Mouse (Mus musculus) limb, embryonic 11.5 days (tissue): ENCODE results near the gene Eif2b3. TPM values are rescaled to one million over a fixed set of nuclear protein-coding genes. Genes with fewer than 3 reads are reported as not detected.

Source experiments
- ATAC-seq: fragments of 200-750 bp; cut with Nextera tagmentation; 2 replicates; pipeline ENCODE4 v1.8.0; 2017; ENCODE audit warnings: low read depth; ENCODE audit not compliant: insufficient number of reproducible peaks, low FRiP score, low TSS enrichment
- DNase-seq: peaks from one replicate; pipeline ENCODE4 v3.0.0-alpha.2; 2015; ENCODE audit warnings: low spot score
- H3K27ac ChIP-seq: fragments of 300-500 bp; sonication (generic); replicated peaks from 2 replicates; pipeline ENCODE4 v1.5.1; 2014; ENCODE audit warnings: low read depth, mild to moderate bottlenecking, low read length
- H3K27me3 ChIP-seq: fragments of 300-500 bp; sonication (generic); 2 replicates; pipeline ENCODE4 v1.6.1; 2014; ENCODE audit warnings: mild to moderate bottlenecking, low read length, mixed read lengths; ENCODE audit not compliant: control insufficient read depth, insufficient read depth
- H3K36me3 ChIP-seq: fragments of 300-500 bp; sonication (generic); 2 replicates; pipeline ENCODE4 v1.6.1; 2014; ENCODE audit warnings: mild to moderate bottlenecking, low read length, moderate library complexity, mixed read lengths; ENCODE audit not compliant: control insufficient read depth, insufficient read depth
- H3K4me1 ChIP-seq: fragments of 300-500 bp; sonication (generic); 2 replicates; pipeline ENCODE4 v1.6.1; 2014; ENCODE audit warnings: low read length, mixed read lengths; ENCODE audit not compliant: control insufficient read depth, insufficient read depth
- H3K4me2 ChIP-seq: fragments of 300-500 bp; sonication (generic); 2 replicates; pipeline ENCODE4 v1.6.1; 2014; ENCODE audit warnings: low read depth, mild to moderate bottlenecking, moderate library complexity; ENCODE audit not compliant: severe bottlenecking
- H3K4me3 ChIP-seq: fragments of 300-500 bp; sonication (generic); 2 replicates; pipeline ENCODE4 v1.5.1; 2014; ENCODE audit warnings: low read depth, low read length
- H3K9ac ChIP-seq: fragments of 300-500 bp; sonication (generic); 2 replicates; pipeline ENCODE4 v1.6.1; 2014; ENCODE audit warnings: mild to moderate bottlenecking, low read length
- H3K9me3 ChIP-seq: fragments of 300-500 bp; sonication (generic); 2 replicates; pipeline ENCODE4 v1.6.1; 2016; ENCODE audit warnings: low read length; ENCODE audit not compliant: control insufficient read depth
- WGBS: fragments of 180-500 bp; shearing (Covaris S2); extraction: QIAGEN DNeasy Blood & Tissue Kit; methylation state at CpG from one replicate; pipeline ENCODE4 v1.1.7; 2014; 5-methylcytosine and 5-hydroxymethylcytosine counted together
- polyA plus RNA-seq: library from polyadenylated mRNA; unstranded; fragments of >200 nt; fragmentation: Nextera tagmentation; extraction: Ambion mirVana; gene quantifications from 2 replicates; pipeline ENCODE4 v1.2.1, GENCODE M21; 2014

The Eif2b3 gene
- polyA plus RNA-seq = 53.5 and 57.2 TPM in 2 replicates

- Histone ChIP-seq H3K4me2 (peak within 1 kb of the TSS; percentile 60), H3K9me3 (no peaks in the 10 kb centered on the region), H3K36me3 (peaks cover 7% of the 10 kb centered on the region; the same call in 1 of the 2 replicates), H3K9ac (peak within 1 kb of the TSS; percentile 84), H3K27me3 (no peaks in the 10 kb centered on the region), H3K27ac (no peak within 1 kb of the TSS), H3K4me3 (peak within 1 kb of the TSS; percentile 71), H3K4me1 (0 out of 2 replicates have a peak, but pooled peaks cover 5% of the 10 kb centered on the region)
- peak; percentile 84 for ATAC-seq
- WGBS = under 1% methylated on average over 61 of the region's 61 CpGs
- peak; percentile 93 for DNase-seq
Measured at GRCm38 (mm10) chr4:117019206-117020134, at the start of gene Eif2b3. Eif2b3 (plus strand) TSS chr4:117019402.

GRCm38 (mm10) chr4:116976503-116976902 is 42.7 kb upstream of the Eif2b3 start:
- H3K9ac ChIP-seq = no peak overlapping the region
- 71% methylated on average over 2 of the region's 2 CpGs for WGBS
- H3K27ac ChIP-seq = no peak overlapping the region
- H3K27me3 ChIP-seq = no peaks in the 10 kb centered on the region
- H3K9me3 ChIP-seq = no peaks in the 10 kb centered on the region
- ATAC-seq (no peak), DNase-seq (no peak)
- no peak overlapping the region for H3K4me2 ChIP-seq
- H3K36me3 ChIP-seq = no peaks in the 10 kb centered on the region
- no peak overlapping the region for H3K4me3 ChIP-seq
- H3K4me1 ChIP-seq = no peaks in the 10 kb centered on the region

- DNase-seq (no peak), ATAC-seq (no peak)
- peaks cover 3% of the 10 kb centered on the region for H3K36me3 ChIP-seq
- no peak overlapping the region for H3K4me3 ChIP-seq
- 92% methylated on average over 7 of the region's 7 CpGs for WGBS
- H3K9me3 ChIP-seq = no peaks in the 10 kb centered on the region
- no peaks in the 10 kb centered on the region for H3K4me1 ChIP-seq
- H3K27me3 ChIP-seq = no peaks in the 10 kb centered on the region
- H3K9ac ChIP-seq = no peak overlapping the region
- no peak overlapping the region for H3K4me2 ChIP-seq
- H3K27ac ChIP-seq = no peak overlapping the region
Measured at GRCm38 (mm10) chr4:116985681-116986080, 33.5 kb upstream of the Eif2b3 start.

- Histone ChIP-seq H3K9ac (no peak overlapping the region), H3K9me3 (no peaks in the 10 kb centered on the region), H3K4me3 (no peak overlapping the region), H3K27me3 (no peaks in the 10 kb centered on the region), H3K27ac (no peak overlapping the region), H3K36me3 (peaks cover 3% of the 10 kb centered on the region), H3K4me2 (no peak overlapping the region), H3K4me1 (no peaks in the 10 kb centered on the region)
- WGBS = 68% methylated on average over 17 of the region's 17 CpGs
- ATAC-seq = 0 out of 2 replicates have a peak, but pooled peaks have one; percentile 12
- DNase-seq = peak; percentile 68
Measured at GRCm38 (mm10) chr4:116986400-116987121, 32.6 kb upstream of the Eif2b3 start.

GRCm38 (mm10) chr4:116987122-116987456 is 32.1 kb upstream of the Eif2b3 start:
- Histone ChIP-seq H3K4me3 (no peak overlapping the region), H3K36me3 (peaks cover 3% of the 10 kb centered on the region), H3K27me3 (no peaks in the 10 kb centered on the region), H3K9ac (no peak overlapping the region), H3K4me2 (no peak overlapping the region), H3K9me3 (no peaks in the 10 kb centered on the region), H3K4me1 (no peaks in the 10 kb centered on the region), H3K27ac (no peak overlapping the region)
- ATAC-seq = 0 out of 2 replicates have a peak, but pooled peaks have one; percentile 14
- 73% methylated on average over 5 of the region's 5 CpGs for WGBS
- no peak for DNase-seq

GRCm38 (mm10) chr4:116989731-116990130 is 29.5 kb upstream of the Eif2b3 start:
- no peak overlapping the region for H3K4me3 ChIP-seq
- H3K9ac ChIP-seq = no peak overlapping the region
- DNase-seq (no peak), ATAC-seq (no peak)
- H3K27me3 ChIP-seq = no peaks in the 10 kb centered on the region
- H3K4me1 ChIP-seq = 0 out of 2 replicates have a peak, but pooled peaks cover 5% of the 10 kb centered on the region
- no peak overlapping the region for H3K27ac ChIP-seq
- 76% methylated on average over 6 of the region's 6 CpGs for WGBS
- peaks cover 3% of the 10 kb centered on the region for H3K36me3 ChIP-seq
- no peaks in the 10 kb centered on the region for H3K9me3 ChIP-seq
- H3K4me2 ChIP-seq = no peak overlapping the region

GRCm38 (mm10) chr4:116991366-116991765 is 27.8 kb upstream of the Eif2b3 start:
- Histone ChIP-seq H3K27ac (no peak overlapping the region), H3K4me2 (no peak overlapping the region), H3K9ac (no peak overlapping the region), H3K27me3 (no peaks in the 10 kb centered on the region), H3K4me3 (no peak overlapping the region), H3K9me3 (no peaks in the 10 kb centered on the region), H3K36me3 (peaks cover 3% of the 10 kb centered on the region), H3K4me1 (peaks cover 9% of the 10 kb centered on the region)
- ATAC-seq (no peak), DNase-seq (peak; percentile 88)
- 16% methylated on average over 7 of the region's 7 CpGs for WGBS
